Mouse (Mus musculus): Measurements from ENCODE around the gene Ift140. TPM values are rescaled to one million over a fixed set of nuclear protein-coding genes. Genes with fewer than 3 reads are reported as not detected.

Gene Ift140
- polyA plus RNA-seq, 1 experiment = 0.97 TPM

- no peaks in the 10 kb centered on the region for H3K27me3 ChIP-seq (ENCODE audit: control insufficient read depth)
- H3K4me1 ChIP-seq (ENCODE audit: control insufficient read depth) = no peaks in the 10 kb centered on the region; the same call in 1 of the 2 replicates
- peaks cover 34% of the 10 kb centered on the region for H3K36me3 ChIP-seq (ENCODE audit: control insufficient read depth)
- no peak overlapping the region for H3K4me3 ChIP-seq (replicated peaks)
- H3K9me3 ChIP-seq (ENCODE audit: control insufficient read depth, low read length) = no peaks in the 10 kb centered on the region
- TF ChIP-seq TAL1 (IDR thresholded peaks at IDR 0.05; ENCODE audit: low read length) (no peak), GATA1 (IDR thresholded peaks at IDR 0.05; ENCODE audit: low read length) (no peak)
These were observed 20.3 kb downstream of the Ift140 start for GRCm38 (mm10) chr17:25036183-25036582.

GRCm38 (mm10) chr17:25044879-25045278 is 29.0 kb downstream of the Ift140 start:
- TF ChIP-seq TAL1 (IDR thresholded peaks at IDR 0.05; ENCODE audit: low read length) = no peak
- no peak for TF ChIP-seq GATA1 (IDR thresholded peaks at IDR 0.05; ENCODE audit: low read length)
- Histone ChIP-seq H3K36me3 (ENCODE audit: control insufficient read depth) (peaks cover 19% of the 10 kb centered on the region), H3K4me1 (ENCODE audit: control insufficient read depth) (no peaks in the 10 kb centered on the region), H3K4me3 (replicated peaks) (no peak overlapping the region), H3K9me3 (ENCODE audit: control insufficient read depth, low read length) (no peaks in the 10 kb centered on the region), H3K27me3 (ENCODE audit: control insufficient read depth) (no peaks in the 10 kb centered on the region)

- peaks cover 23% of the 10 kb centered on the region for H3K36me3 ChIP-seq (ENCODE audit: control insufficient read depth)
- H3K4me3 ChIP-seq (replicated peaks) = no peak overlapping the region
- H3K9me3 ChIP-seq (ENCODE audit: control insufficient read depth, low read length) = no peaks in the 10 kb centered on the region
- TF ChIP-seq GATA1 (IDR thresholded peaks at IDR 0.05; ENCODE audit: low read length) (no peak), TAL1 (IDR thresholded peaks at IDR 0.05; ENCODE audit: low read length) (no peak)
- H3K27me3 ChIP-seq (ENCODE audit: control insufficient read depth) = no peaks in the 10 kb centered on the region
- H3K4me1 ChIP-seq (ENCODE audit: control insufficient read depth) = no peaks in the 10 kb centered on the region
These were observed 29.4 kb downstream of the Ift140 start for GRCm38 (mm10) chr17:25045281-25045680.

GRCm38 (mm10) chr17:25047143-25047542 is 31.3 kb downstream of the Ift140 start:
- Histone ChIP-seq H3K36me3 (ENCODE audit: control insufficient read depth) (peaks cover 32% of the 10 kb centered on the region), H3K4me3 (replicated peaks) (no peak overlapping the region), H3K9me3 (ENCODE audit: control insufficient read depth, low read length) (no peaks in the 10 kb centered on the region), H3K4me1 (ENCODE audit: control insufficient read depth) (no peaks in the 10 kb centered on the region), H3K27me3 (ENCODE audit: control insufficient read depth) (no peaks in the 10 kb centered on the region)
- TF ChIP-seq GATA1 (IDR thresholded peaks at IDR 0.05; ENCODE audit: low read length) (no peak), TAL1 (IDR thresholded peaks at IDR 0.05; ENCODE audit: low read length) (no peak)

DNA sequence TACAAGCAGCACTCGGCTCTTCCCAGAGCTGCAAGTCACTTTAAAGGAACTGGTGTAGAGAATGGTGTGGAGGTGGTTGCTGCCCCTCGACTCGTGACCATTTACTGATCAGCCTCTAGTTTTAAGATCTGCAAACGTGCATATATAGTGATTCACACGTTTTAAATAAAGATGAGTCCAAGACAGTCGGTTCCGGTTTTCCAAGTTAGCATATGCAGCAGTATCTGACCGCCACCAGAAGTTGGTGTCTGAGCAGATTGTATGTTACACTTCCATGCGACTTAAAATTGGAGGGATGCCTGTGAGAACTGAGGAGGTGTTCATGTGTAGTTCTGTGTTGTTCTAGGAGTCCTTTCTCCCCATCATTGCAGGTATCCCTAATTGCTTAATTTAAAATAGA is 37.4 kb downstream of the Ift140 start:
- Histone ChIP-seq H3K9me3 (ENCODE audit: control insufficient read depth, low read length) (no peaks in the 10 kb centered on the region), H3K36me3 (ENCODE audit: control insufficient read depth) (peaks cover 43% of the 10 kb centered on the region), H3K4me1 (ENCODE audit: control insufficient read depth) (no peaks in the 10 kb centered on the region), H3K4me3 (replicated peaks) (no peak overlapping the region), H3K27me3 (ENCODE audit: control insufficient read depth) (no peaks in the 10 kb centered on the region)
- TF ChIP-seq GATA1 (IDR thresholded peaks at IDR 0.05; ENCODE audit: low read length) (no peak), TAL1 (IDR thresholded peaks at IDR 0.05; ENCODE audit: low read length) (no peak)

- no peak for TF ChIP-seq GATA1 (IDR thresholded peaks at IDR 0.05; ENCODE audit: low read length)
- Histone ChIP-seq H3K9me3 (ENCODE audit: control insufficient read depth, low read length) (no peaks in the 10 kb centered on the region), H3K4me3 (replicated peaks) (no peak overlapping the region), H3K4me1 (ENCODE audit: control insufficient read depth) (no peaks in the 10 kb centered on the region), H3K36me3 (ENCODE audit: control insufficient read depth) (peaks cover 40% of the 10 kb centered on the region), H3K27me3 (ENCODE audit: control insufficient read depth) (no peaks in the 10 kb centered on the region)
These were observed 41.2 kb downstream of the Ift140 start for GRCm38 (mm10) chr17:25057041-25057440.

DNA sequence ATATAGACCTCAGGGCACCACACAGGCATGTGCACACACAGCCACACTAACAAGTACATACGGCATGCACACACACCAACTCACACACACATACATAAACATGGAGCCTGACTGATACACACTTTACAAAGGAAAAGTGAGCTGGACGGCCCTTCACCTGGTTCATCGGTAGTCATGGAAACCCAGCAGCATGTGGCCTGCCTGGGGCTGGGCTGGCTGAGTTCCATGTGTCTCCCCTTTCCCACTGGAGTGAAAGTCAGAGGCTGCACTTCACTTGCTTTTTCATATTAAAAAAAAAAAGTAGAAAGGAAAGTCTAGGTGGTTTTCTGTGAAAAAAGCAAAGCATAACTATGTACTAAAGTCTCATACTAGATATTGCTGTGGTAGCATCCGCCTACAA is 47.4 kb downstream of the Ift140 start:
- Histone ChIP-seq H3K36me3 (ENCODE audit: control insufficient read depth) (peaks cover 14% of the 10 kb centered on the region), H3K27me3 (ENCODE audit: control insufficient read depth) (no peaks in the 10 kb centered on the region), H3K9me3 (ENCODE audit: control insufficient read depth, low read length) (no peaks in the 10 kb centered on the region), H3K4me3 (replicated peaks) (no peak overlapping the region), H3K4me1 (ENCODE audit: control insufficient read depth) (peaks cover 8% of the 10 kb centered on the region)
- TF ChIP-seq GATA1 (IDR thresholded peaks at IDR 0.05; ENCODE audit: low read length) (no peak), TAL1 (IDR thresholded peaks at IDR 0.05; ENCODE audit: low read length) (no peak)

- TF ChIP-seq GATA1 (IDR thresholded peaks at IDR 0.05; ENCODE audit: low read length) = no peak
- no peak for TF ChIP-seq TAL1 (IDR thresholded peaks at IDR 0.05; ENCODE audit: low read length)
- peaks cover 11% of the 10 kb centered on the region for H3K36me3 ChIP-seq (ENCODE audit: control insufficient read depth)
- H3K27me3 ChIP-seq (ENCODE audit: control insufficient read depth) = no peaks in the 10 kb centered on the region
- H3K9me3 ChIP-seq (ENCODE audit: control insufficient read depth, low read length) = no peaks in the 10 kb centered on the region
- no peak overlapping the region for H3K4me3 ChIP-seq (replicated peaks)
- peaks cover 8% of the 10 kb centered on the region for H3K4me1 ChIP-seq (ENCODE audit: control insufficient read depth)
These were observed 48.0 kb downstream of the Ift140 start for GRCm38 (mm10) chr17:25063872-25064271.

DNA sequence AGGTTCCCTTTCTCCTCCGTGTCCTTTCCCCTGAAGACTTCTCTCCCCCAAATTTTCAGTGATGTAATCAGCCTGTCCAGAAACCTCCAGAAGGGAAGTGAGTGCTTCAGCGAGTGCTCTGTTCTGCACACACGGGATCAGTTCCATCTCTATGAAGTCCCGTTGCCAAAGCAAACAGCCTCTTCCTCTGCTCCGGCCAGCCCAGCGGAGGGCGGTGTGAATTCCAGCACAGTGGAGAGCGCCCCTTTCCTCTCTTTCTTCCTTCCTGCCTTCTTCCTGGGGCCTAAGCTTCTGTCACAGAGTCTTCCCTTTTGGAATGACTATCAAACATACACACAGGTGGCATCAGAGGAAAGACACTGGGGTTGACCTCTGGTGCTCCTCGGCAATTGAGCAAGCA is 48.5 kb downstream of the Ift140 start:
- no peak overlapping the region for H3K4me3 ChIP-seq (replicated peaks)
- peaks cover 9% of the 10 kb centered on the region for H3K36me3 ChIP-seq (ENCODE audit: control insufficient read depth)
- H3K4me1 ChIP-seq (ENCODE audit: control insufficient read depth) = peaks cover 8% of the 10 kb centered on the region
- H3K9me3 ChIP-seq (ENCODE audit: control insufficient read depth, low read length) = no peaks in the 10 kb centered on the region
- TF ChIP-seq TAL1 (IDR thresholded peaks at IDR 0.05; ENCODE audit: low read length) = no peak
- TF ChIP-seq GATA1 (IDR thresholded peaks at IDR 0.05; ENCODE audit: low read length) = no peak
- H3K27me3 ChIP-seq (ENCODE audit: control insufficient read depth) = no peaks in the 10 kb centered on the region

- TF ChIP-seq TAL1 (IDR thresholded peaks at IDR 0.05; ENCODE audit: low read length) (no peak), GATA1 (IDR thresholded peaks at IDR 0.05; ENCODE audit: low read length) (no peak)
- peaks cover 8% of the 10 kb centered on the region for H3K4me1 ChIP-seq (ENCODE audit: control insufficient read depth)
- H3K36me3 ChIP-seq (ENCODE audit: control insufficient read depth) = peaks cover 11% of the 10 kb centered on the region
- H3K4me3 ChIP-seq (replicated peaks) = no peak overlapping the region
- H3K27me3 ChIP-seq (ENCODE audit: control insufficient read depth) = no peaks in the 10 kb centered on the region
- no peaks in the 10 kb centered on the region for H3K9me3 ChIP-seq (ENCODE audit: control insufficient read depth, low read length)
These were observed 49.3 kb downstream of the Ift140 start for GRCm38 (mm10) chr17:25065189-25065588.
